Mouse (Mus musculus) kidney, embryonic 15.5 days (tissue): ENCODE data around the gene Specc1. TPM values are rescaled to one million over a fixed set of nuclear protein-coding genes. Genes with fewer than 3 reads are reported as not detected.

Source experiments
- ATAC-seq: fragments of 200-750 bp; cut with Nextera tagmentation; replicated peaks from 2 replicates; pipeline ENCODE4 v1.8.0; 2017; ENCODE audit warnings: moderate TSS enrichment; ENCODE audit not compliant: low FRiP score
- H3K27ac ChIP-seq: fragments of 300-500 bp; sonication (generic); 2 replicates; pipeline ENCODE4 v1.5.1; 2015; ENCODE audit warnings: mild to moderate bottlenecking, inconsistent platforms
- H3K27me3 ChIP-seq: fragments of 300-500 bp; sonication (generic); 2 replicates; pipeline ENCODE4 v1.6.1; 2015; ENCODE audit warnings: inconsistent platforms
- H3K36me3 ChIP-seq: fragments of 300-500 bp; sonication (generic); 2 replicates; pipeline ENCODE4 v1.6.1; 2015; ENCODE audit warnings: inconsistent platforms
- H3K4me1 ChIP-seq: fragments of 300-500 bp; sonication (generic); 2 replicates; pipeline ENCODE4 v1.6.1; 2015; ENCODE audit warnings: inconsistent platforms
- H3K4me2 ChIP-seq: fragments of 300-500 bp; sonication (generic); 2 replicates; pipeline ENCODE4 v1.6.1; 2015; ENCODE audit warnings: moderate library complexity, mild to moderate bottlenecking, inconsistent platforms
- H3K4me3 ChIP-seq: fragments of 300-500 bp; sonication (generic); replicated peaks from 2 replicates; pipeline ENCODE4 v1.5.1; 2015; ENCODE audit warnings: mild to moderate bottlenecking, inconsistent platforms
- H3K9ac ChIP-seq: fragments of 300-500 bp; sonication (generic); 2 replicates; pipeline ENCODE4 v1.6.1; 2015; ENCODE audit warnings: mild to moderate bottlenecking, inconsistent platforms
- H3K9me3 ChIP-seq: fragments of 300-500 bp; sonication (generic); replicated peaks from 2 replicates; pipeline ENCODE4 v1.6.1; 2016; ENCODE audit warnings: inconsistent platforms
- WGBS: fragments of 180-500 bp; shearing (Covaris S2); methylation state at CpG from one replicate; pipeline ENCODE4 v1.1.7; 2015; ENCODE audit warnings: mixed read lengths; 5-methylcytosine and 5-hydroxymethylcytosine counted together
- polyA plus RNA-seq: library from polyadenylated mRNA; unstranded; fragments of >200 nt; fragmentation: Nextera tagmentation; extraction: Ambion mirVana; gene quantifications from 2 replicates; pipeline ENCODE4 v1.2.1, GENCODE M21; 2015

Gene Specc1
- 9.9 and 10.6 TPM in 2 replicates for polyA plus RNA-seq

DNA sequence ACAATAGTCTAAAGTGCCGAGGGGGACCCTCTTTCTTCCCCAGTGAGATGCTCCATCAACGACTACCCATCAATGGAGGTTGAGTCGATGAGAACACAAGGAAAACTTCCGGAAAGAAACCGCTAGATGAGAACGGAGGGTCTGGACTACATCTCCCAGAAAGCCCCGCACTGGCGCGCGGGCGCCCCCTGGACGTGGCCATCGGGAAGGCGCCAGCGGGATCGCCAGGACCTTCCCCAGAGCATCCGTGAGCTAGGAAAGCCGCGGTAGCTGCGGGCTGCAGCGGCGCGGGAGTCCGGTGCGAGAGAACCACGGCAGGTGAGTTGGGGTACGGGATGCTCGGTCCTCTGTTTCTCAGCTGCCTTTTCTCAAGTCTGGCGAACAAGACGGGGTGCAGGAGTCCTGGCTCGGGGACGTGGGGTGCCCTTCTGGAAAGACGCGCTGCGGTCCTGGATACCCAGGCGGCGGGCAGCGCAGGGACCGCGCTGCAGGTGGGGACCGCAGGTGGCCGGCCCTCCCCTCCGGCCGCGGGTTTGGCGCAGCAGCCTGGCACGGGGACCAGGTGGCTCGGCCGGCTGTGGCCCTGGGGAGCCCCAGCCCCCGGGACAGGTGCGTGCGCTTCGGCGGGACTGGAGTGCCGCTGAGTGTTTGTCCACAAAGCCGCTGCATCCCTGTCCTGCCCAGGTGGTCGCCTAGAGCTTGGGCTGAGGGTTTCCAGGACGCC is at the start of gene Specc1:
TSS of gene Specc1 (plus strand) at position 192 of the 724 bp plus-strand sequence.
- peak; percentile 89 for ATAC-seq
- Histone ChIP-seq H3K9ac (peak within 1 kb of the TSS; percentile 58), H3K4me3 (peak within 1 kb of the TSS; percentile 59), H3K9me3 (no peaks in the 10 kb centered on the region), H3K4me2 (peak within 1 kb of the TSS; percentile 100), H3K4me1 (peaks cover 8% of the 10 kb centered on the region), H3K36me3 (no peaks in the 10 kb centered on the region), H3K27ac (no peak within 1 kb of the TSS), H3K27me3 (peaks cover 34% of the 10 kb centered on the region)
- under 1% methylated on average over 58 of the region's 58 CpGs for WGBS

DNA sequence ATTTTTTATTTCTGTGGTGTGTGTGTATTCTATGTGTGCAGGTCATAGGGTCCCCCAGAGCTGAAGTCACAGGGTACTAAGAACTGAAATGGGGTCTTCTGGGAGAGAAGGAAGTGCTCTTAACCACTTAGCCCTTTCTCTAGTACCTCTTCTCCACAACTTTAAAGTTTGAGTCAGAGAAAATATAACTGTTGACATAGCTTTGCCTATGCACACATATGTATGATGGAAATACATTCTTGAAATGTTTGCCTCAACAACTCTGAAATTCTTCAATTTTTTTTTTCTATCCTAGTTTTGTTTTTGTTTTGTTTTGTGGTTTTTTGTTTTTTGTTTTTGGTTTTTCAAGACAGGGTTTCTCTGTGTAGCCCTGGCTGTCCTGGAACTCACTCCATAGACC is 48.2 kb upstream of the Specc1 start:
- no peak overlapping the region for H3K9ac ChIP-seq
- no peaks in the 10 kb centered on the region for H3K27me3 ChIP-seq
- no peak overlapping the region for H3K27ac ChIP-seq
- H3K4me1 ChIP-seq = no peaks in the 10 kb centered on the region
- no peak overlapping the region for H3K4me2 ChIP-seq
- H3K4me3 ChIP-seq = no peak overlapping the region
- no peak for ATAC-seq
- H3K9me3 ChIP-seq = no peaks in the 10 kb centered on the region
- peaks cover 82% of the 10 kb centered on the region for H3K36me3 ChIP-seq

DNA sequence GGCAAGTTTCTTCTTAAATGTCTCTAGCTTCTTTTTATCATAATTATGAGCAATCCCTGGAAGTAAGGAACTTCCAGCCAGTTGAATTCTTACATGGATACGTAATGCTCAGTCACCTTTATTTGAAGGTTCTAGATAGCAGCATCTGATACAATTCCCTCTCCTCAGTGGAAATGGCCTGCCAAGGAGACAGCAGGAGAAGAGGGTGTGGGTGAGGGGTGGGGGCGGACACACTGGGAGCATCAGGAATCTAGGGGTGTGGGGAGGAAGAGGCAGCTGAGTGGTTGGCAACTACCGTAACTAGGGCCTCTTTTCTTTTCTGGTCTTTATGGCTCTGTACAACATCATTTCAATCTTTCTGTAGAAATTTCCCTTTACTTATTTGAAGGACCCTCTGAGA is 36.9 kb upstream of the Specc1 start:
- no peaks in the 10 kb centered on the region for H3K27me3 ChIP-seq
- no peaks in the 10 kb centered on the region for H3K9me3 ChIP-seq
- no peak overlapping the region for H3K4me3 ChIP-seq
- no peak overlapping the region for H3K27ac ChIP-seq
- peaks cover 51% of the 10 kb centered on the region for H3K36me3 ChIP-seq
- H3K4me1 ChIP-seq = no peaks in the 10 kb centered on the region
- H3K9ac ChIP-seq = no peak overlapping the region
- no peak overlapping the region for H3K4me2 ChIP-seq
- WGBS = 95% methylated on average over 3 of the region's 3 CpGs
- ATAC-seq = no peak

DNA sequence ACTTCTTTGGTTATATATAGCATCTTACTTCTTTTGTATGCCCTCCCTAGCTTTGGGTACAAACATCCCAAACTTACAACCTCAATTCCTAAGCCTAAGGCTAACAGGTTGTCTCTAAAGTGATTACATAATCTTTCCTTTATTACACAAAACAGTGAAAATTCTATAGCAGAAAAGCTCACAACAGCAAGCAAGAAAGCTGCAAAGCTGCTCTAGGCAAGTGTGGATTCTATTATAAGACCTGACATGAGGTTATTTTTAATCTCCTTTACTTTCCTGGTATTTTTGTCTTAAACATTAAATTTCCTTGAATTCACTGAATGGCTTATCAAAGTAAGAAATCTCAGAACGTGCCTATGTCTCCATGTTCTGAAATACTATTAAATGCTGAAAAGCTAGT is 33.3 kb upstream of the Specc1 start:
- no peaks in the 10 kb centered on the region for H3K27me3 ChIP-seq
- H3K9me3 ChIP-seq = no peaks in the 10 kb centered on the region
- no peak overlapping the region for H3K4me2 ChIP-seq
- 78% methylated on average over 1 of the region's 1 CpGs for WGBS
- H3K27ac ChIP-seq = no peak overlapping the region
- no peak overlapping the region for H3K4me3 ChIP-seq
- ATAC-seq = no peak
- H3K36me3 ChIP-seq = peaks cover 35% of the 10 kb centered on the region
- peaks cover 4% of the 10 kb centered on the region for H3K4me1 ChIP-seq
- H3K9ac ChIP-seq = no peak overlapping the region

DNA sequence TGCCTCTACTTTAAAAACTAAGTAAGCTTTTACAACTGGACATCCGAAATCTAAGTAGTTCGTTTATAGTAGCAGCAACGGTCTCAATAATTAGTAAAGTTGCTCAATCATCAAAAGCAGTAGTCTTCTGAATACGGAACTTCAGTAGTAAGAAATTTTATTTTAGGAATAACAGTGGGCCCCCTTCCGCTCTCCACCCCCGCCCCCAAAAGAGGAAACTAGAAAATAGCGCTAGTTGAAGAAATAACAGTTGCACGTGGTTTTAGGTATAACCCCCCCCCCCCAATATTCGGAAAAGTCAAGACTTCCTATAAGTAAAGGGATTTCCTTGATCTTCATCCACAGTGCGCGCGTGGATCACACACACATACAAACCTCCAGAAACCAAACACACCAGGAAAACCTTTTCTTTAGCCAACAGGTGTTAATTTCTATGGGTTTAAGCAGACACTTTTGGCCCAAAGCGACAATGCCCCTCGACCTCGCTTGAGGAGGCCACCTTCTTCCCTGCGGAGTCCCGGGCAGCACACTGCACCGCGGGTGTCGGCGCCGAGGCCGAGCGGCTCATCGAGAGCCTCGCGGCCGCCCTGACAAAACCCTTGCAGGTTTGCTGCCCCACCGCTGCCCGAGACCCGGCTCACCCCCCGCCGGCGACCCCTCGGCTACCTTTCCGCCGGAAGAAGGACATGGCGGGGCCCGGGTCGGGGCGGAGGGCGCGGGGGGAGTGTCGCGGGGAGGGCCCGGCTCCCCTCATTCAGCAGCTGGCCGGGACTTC is 27.1 kb upstream of the Specc1 start:
- 0 out of 2 replicates have a peak, but pooled peaks cover 11% of the 10 kb centered on the region for H3K36me3 ChIP-seq
- H3K4me2 ChIP-seq = peak overlapping the region; percentile 64
- no peaks in the 10 kb centered on the region for H3K9me3 ChIP-seq
- H3K9ac ChIP-seq = peak overlapping the region; percentile 94
- under 1% methylated on average over 39 of the region's 47 CpGs for WGBS
- H3K4me3 ChIP-seq = peak overlapping the region; percentile 97
- peak; percentile 79 for ATAC-seq
- peak overlapping the region; percentile 97 for H3K27ac ChIP-seq
- no peaks in the 10 kb centered on the region for H3K27me3 ChIP-seq
- H3K4me1 ChIP-seq = peaks cover 20% of the 10 kb centered on the region

DNA sequence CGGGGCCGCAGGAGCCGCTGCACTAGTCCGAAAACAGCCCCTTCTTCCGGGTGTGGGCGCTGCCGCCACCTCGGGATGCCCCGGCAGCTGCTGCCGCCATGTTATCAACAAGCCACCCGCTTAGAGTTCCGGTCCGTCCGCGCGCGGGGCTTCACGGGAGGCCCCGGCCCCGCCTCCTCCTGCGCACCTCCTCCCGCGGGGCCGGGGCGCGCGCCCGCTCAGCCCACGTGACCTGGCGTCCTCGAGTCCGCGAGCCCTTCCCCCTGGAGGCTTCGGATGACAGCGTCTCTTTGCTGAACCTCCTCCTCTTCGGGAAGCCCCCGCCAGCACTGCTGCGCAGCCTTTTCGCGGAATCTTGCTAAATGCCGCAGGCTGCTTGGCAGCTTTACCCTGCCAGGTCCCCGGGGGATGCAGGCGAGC is 26.5 kb upstream of the Specc1 start, which contains the start of gene Akap10:
TSS of gene Akap10 (minus strand) at position 155 of the 420 bp plus-strand sequence.
- Histone ChIP-seq H3K9me3 (no peaks in the 10 kb centered on the region), H3K36me3 (0 out of 2 replicates have a peak, but pooled peaks cover 11% of the 10 kb centered on the region), H3K9ac (peak within 1 kb of the TSS; percentile 94), H3K27ac (peak within 1 kb of the TSS; percentile 97), H3K4me2 (peak within 1 kb of the TSS; percentile 64), H3K27me3 (no peaks in the 10 kb centered on the region), H3K4me3 (peak within 1 kb of the TSS; percentile 97), H3K4me1 (peaks cover 20% of the 10 kb centered on the region)
- peak; percentile 96 for ATAC-seq
- 0% methylated on average over 41 of the region's 43 CpGs for WGBS

DNA sequence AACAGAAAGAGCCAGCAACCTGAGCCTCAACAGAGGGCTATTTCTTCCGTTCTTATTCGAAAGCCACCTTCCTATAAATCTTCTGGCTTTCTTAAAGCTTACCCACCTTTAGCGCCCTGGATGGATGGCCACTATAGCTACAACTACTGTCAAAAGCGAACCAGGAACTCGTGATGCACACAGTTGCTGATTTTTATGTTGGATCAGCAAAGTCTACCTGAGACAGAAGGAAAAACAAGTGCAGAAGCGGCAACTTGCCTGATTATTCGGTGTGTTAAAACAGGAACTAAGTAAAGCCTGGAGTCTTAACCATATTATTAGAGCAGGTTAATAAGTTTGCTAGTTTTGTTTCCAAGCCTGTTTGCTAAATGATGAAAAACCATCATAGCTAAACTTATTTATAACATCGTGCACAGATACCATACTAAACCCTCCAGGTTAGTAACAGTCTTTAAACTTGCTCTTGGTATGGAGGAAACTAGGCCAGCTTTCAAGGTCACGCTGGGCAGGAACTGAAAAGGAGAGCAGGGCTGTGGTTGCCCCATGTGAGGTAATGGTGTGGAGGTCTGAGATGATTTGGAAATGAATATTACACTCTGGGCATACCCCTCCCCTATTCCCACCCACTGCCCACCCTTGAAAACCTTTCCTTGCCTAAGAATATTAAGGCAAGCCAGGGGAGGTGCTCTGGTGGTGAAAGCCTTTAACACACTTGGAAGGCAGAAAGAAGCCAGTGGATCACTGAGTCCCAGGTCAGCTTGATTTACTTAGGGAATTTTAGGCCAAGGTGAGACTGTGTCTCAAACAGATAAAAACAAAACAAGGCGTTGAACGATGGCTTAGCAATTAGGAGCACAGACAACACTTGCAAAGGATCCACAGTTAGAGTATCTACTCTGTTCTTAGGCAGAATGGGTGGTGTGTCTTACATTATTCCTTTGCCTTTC is 25.6 kb upstream of the Specc1 start:
- 0 out of 2 replicates have a peak, but pooled peaks cover 11% of the 10 kb centered on the region for H3K36me3 ChIP-seq
- no peaks in the 10 kb centered on the region for H3K27me3 ChIP-seq
- H3K4me1 ChIP-seq = peaks cover 20% of the 10 kb centered on the region
- H3K9ac ChIP-seq = peak overlapping the region; percentile 94
- H3K9me3 ChIP-seq = no peaks in the 10 kb centered on the region
- H3K4me3 ChIP-seq = peak overlapping the region; percentile 97
- H3K4me2 ChIP-seq = peak overlapping the region; percentile 64
- 21% methylated on average over 11 of the region's 11 CpGs for WGBS
- H3K27ac ChIP-seq = peak overlapping the region; percentile 97
- peak; percentile 17; the same call in 1 of the 2 replicates for ATAC-seq

DNA sequence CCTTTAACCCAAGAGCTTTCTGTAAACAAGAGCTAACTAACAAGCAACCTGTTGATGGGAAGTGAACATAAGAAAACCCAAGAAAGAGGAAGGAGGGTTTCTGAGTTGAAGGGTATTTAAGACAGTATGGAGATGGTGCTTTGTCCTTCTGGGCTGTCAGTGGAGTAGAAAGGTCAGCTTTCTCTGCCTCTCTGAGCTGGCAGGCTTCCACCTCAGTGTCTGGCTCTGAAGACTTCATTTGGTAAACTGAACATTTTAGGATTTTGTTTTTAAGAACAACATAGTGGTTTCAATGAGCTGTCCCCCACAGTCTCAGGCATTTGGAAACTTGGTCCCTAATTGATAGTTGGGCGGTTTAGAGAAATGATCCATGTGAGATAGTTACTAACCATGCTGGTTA is 18.8 kb upstream of the Specc1 start:
- Histone ChIP-seq H3K9ac (no peak overlapping the region), H3K4me3 (no peak overlapping the region), H3K27me3 (no peaks in the 10 kb centered on the region), H3K27ac (no peak overlapping the region), H3K36me3 (no peaks in the 10 kb centered on the region), H3K4me1 (no peaks in the 10 kb centered on the region), H3K4me2 (no peak overlapping the region), H3K9me3 (no peaks in the 10 kb centered on the region)
- WGBS = 93% methylated on average over 1 of the region's 1 CpGs
- ATAC-seq = no peak

DNA sequence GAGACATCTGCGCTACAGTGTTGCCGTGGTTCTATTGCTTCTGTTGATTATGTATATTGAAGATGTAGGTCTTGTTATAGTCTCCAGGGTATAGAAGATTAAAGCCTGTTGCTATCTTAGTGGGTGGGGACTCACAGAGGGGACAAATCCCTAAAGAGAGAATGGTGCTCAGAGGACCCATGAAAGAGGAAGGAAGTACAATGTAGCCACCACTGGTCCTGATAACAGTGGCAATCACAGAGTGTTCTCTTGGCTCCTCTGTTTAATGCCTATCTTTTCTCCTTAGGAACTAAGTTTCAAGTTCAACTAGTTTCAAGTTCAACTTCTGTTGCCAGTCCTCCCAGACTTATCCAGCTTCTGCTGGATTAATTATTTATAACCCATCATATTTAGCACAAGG is 13.7 kb upstream of the Specc1 start:
- Histone ChIP-seq H3K27ac (no peak overlapping the region), H3K9ac (no peak overlapping the region), H3K9me3 (no peaks in the 10 kb centered on the region), H3K4me1 (no peaks in the 10 kb centered on the region), H3K4me3 (no peak overlapping the region), H3K36me3 (no peaks in the 10 kb centered on the region), H3K4me2 (no peak overlapping the region), H3K27me3 (no peaks in the 10 kb centered on the region)
- 92% methylated on average over 2 of the region's 2 CpGs for WGBS
- ATAC-seq = no peak

DNA sequence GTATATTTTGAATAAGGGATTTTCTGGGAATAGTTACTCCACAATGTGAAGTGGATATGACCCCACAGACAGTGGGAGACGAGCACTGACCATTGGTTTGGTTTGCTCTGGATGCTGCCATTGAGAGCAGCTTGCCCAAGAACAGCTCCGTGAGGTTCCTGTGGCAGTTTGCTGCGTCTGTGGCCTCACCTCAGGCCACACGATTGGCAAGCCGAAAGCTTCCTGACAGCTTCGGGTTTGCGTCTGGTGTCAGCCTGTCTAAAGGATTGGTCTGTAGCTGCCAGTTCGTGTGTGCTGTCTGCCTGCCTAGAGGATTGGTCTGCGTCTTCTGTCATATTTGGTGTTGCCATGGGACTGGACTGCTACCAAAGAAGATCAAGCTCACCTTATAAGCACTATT is 12.1 kb upstream of the Specc1 start:
- no peak for ATAC-seq
- Histone ChIP-seq H3K27me3 (no peaks in the 10 kb centered on the region), H3K9ac (no peak overlapping the region), H3K9me3 (no peaks in the 10 kb centered on the region), H3K27ac (no peak overlapping the region), H3K4me3 (no peak overlapping the region), H3K4me2 (no peak overlapping the region), H3K4me1 (no peaks in the 10 kb centered on the region), H3K36me3 (no peaks in the 10 kb centered on the region)
- 85% methylated on average over 9 of the region's 9 CpGs for WGBS

DNA sequence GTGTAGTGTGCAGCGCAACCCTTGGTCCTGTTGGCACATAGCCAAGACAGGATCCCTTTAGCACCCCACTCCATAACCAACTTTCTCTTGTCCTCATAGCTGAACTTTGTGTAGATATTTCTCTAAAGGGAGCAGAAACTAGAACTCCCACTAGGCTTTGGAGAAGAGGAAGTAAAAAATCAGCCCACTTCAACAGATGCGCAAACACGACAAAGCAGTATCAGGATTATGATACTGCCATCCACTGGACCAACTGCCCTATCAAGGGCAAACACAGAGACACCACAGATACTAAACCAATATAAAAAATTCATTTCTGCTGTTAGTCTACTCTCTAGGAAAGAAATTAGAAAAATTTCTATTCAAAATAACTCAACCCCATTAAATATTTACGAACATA is 10.0 kb upstream of the Specc1 start:
- no peak for ATAC-seq
- Histone ChIP-seq H3K27me3 (no peaks in the 10 kb centered on the region), H3K9ac (no peak overlapping the region), H3K36me3 (no peaks in the 10 kb centered on the region), H3K27ac (no peak overlapping the region), H3K4me2 (no peak overlapping the region), H3K9me3 (no peaks in the 10 kb centered on the region), H3K4me3 (no peak overlapping the region), H3K4me1 (no peaks in the 10 kb centered on the region)
- 95% methylated on average over 4 of the region's 4 CpGs for WGBS
